Mouse (Mus musculus) heart, adult 10 weeks (tissue): ENCODE data around the gene Dnmt1. TPM values are rescaled to one million over a fixed set of nuclear protein-coding genes. Genes with fewer than 3 reads are reported as not detected.

ENCODE experiments used
- polyA plus RNA-seq: library from polyadenylated mRNA; stranded (reverse); fragments of 350-450 nt; fragmentation: Illumina TruSeq; extraction: RNeasy Lipid Tissue Mini Kit (QIAGEN cat#74804); gene quantifications from one replicate; pipeline ENCODE4 v1.2.3, GENCODE M21; 2014; ENCODE audit warnings: low read depth, low replicate concordance

Gene Dnmt1
- 9.2 TPM for polyA plus RNA-seq

DNA sequence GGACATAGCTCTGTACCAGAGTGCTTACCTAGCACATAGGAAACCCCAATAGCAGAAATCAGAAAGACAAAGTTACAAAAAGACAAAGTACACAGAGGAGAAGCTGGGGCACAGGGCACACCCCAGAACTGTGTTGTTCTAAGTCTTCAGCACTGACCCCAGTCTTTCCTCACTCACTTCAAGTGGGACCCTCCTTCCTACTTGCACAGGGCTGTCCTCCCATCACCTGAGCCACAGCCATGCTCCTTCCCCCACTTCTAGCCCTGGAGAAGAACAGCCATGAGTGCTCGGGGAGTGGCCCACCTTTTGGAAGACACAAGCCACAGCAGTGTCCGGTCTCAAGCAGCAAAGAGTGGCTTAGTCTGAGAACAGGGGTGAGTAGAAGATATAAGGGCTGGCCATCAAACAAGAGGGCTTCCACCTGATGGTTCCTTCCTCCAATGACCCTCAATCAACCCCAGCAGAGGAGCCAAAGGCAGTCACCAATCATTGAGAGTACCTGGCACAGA, at the start of gene Dnmt1:
Gene Dnmt1 (minus strand): TSS at position 459 of the 509 bp plus-strand sequence.

DNA sequence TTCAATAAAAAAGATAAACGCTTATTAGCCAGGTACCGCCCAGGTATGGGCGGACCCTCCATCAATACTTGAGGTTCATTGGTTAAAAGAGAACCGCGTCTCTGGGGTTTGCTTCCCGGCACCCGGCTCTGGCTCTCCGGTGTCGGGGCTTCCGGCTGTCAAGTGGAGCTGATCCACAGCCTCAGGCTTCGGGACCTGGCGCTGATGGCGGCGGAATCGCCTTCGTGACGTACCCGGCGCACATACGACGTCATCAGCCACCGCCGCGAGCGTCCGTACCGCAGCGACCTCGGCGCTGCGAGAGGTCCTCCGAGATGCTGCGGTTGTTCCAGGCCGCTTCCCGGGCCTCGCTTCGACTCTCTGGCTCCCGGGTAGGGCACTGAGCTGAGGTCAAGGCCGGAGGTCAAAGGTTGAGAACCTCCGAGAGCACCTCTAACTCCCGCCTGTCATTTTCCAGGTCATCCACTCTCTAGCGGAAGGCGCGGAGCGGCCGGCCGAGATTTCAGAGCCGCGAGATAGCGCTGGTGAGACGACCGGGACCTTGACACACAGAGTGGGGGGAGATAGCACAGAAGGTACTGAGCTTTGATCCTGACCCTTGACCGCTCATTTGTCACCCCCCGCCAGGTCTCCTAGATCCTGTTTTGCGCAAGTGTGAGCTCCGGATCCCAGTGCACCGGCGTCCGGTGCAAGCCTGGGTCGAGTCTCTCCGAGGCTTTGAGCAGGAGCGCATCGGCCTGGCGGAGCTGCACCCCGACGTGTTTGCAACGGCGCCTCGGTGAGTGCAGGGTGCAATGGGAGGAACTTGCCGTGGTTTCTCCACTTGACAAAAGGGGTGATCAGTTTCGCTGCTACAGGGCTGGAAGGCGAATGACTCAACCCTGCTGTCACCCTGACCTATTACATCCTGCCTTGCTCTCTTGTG, 43.2 kb upstream of the Dnmt1 start, which contains the start of gene Mrpl4:
Gene Mrpl4 (plus strand): TSS at position 112 of the 925 bp plus-strand sequence.

DNA sequence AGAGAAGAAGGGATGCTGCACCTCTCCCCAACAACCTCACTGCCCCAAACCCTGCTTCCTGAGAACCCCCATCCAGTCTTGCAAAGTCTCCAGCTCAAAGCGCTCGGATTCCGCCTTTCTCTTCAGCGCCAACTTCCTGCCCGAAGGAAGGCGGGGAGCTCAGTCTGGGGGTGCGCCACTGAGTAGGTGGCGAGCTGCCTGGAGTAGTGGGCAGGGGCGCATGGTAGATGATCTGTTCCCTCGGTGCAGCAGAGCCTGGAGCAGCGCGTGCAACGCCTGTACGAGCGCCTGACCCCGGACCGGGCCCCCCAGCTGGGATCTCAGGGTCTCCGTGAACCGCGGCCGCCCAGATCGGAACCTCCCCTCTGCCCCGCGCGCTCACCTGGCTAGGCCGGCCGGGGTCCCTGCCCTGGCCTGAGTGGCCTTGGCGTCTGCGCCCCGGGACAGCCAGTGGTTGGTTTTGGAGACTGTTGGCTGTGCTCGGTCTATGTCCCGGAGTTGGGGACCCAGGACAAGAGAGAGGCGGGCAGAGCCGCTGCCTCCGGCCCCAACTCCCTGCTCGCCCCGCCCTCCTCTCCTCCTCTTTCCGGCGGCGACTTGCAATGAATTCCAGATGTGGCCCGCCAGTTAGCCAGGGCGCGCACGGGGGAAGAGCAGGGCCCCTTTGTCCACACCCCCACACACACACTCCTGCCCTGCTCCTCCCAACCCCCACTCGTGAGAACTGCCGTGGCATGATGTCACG, 16.7 kb upstream of the Dnmt1 start, which contains the start of gene S1pr2:
Gene S1pr2 (minus strand): TSS at position 566 of the 745 bp plus-strand sequence.

DNA sequence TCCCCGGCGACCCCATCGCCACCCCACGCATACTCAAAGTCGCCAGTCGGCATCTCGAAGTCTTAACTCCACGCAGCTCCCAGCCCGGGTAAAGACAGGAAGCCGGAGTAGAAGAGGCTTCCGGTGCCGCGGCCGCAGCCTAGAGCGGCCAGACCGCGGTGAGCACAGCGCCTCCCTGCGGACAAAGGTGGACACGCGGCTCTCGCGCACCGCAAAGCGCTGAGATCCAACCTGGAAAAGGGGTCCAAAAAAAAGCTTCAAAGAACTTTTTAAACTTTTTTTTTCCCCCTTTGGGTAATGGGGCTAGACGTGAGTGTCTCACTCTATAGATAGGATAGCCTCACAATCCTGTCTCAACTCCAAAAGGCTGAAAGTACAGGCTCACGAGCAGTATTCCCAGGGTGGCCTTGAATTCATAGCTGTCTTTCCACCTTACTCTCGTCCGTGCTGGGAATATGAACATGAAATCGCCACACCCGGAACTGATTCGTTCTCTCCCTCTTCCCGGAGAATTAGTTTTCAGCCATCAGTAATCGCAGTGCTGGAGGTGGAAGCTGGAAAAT, 61.1 kb downstream of the Dnmt1 start, which contains the start of gene Eif3g:
Gene Eif3g (minus strand): TSS at position 113 of the 563 bp plus-strand sequence.

DNA sequence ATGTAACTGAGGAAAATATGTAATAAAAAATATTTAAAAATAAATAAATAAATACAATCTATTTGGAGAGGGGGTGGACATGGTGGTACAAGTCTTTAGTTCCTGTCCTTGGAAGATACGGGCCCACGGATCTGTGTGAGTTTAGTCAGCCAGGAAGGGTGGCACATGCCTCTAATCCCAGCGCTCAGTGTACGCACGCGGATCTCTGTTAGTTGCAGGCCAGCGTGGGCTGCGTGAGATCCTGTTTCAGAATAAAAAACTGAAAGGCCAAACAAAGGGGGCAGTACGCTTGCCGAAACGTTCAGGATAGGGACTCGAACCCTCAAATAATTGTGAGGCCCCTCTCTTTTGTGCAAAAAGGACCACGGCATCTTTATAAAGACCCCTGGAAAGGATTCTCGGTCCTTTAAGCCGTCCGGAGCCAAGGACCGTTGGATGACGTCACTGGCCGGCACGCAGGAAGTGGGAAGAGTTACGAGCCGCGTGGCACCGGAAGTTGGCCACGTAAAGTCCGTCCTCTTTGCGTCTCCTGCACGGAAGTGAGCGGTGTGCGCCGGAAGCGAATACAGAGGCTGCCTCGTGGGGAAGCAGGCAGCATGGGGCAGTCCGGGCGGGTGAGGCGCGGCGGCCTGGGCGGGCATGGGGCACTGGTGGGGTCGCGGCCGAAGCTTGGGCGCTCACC, 71.8 kb downstream of the Dnmt1 start, which contains the start of gene Ppan:
Gene Ppan (plus strand): TSS at position 472 of the 682 bp plus-strand sequence.

DNA sequence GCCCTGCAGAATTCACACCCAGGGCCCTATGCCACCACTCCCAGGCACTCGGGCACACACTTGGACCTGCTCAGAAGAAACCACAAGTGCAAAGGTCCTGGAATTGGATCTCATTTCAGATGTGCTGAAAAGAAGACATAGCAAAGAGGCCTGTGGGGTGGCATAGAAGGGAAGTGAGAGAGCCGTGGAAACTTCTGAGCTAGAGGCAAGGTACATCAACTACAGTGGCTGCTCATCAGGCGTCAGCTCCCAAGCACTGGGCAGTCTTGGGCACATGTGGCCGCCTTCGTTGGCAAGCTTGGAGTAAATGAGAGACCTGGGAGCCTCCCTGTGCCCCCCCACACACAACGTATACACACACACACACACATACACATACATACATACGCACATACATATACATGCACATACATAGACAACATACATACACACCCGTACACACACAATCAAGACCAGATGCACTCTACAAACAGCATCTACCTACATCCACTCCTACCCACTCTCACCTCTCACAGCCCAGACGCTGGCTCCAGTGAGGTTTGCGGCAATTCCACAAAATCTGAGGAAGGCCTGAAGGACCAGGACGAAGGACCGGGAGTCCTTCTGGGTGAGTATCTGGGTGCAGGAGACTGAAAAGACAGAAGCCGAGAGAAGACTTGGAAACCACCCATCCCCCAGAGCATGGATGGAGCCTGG, 80.4 kb downstream of the Dnmt1 start, which contains the start of gene Angptl6:
Gene Angptl6 (minus strand): TSS at position 631 of the 696 bp plus-strand sequence.

DNA sequence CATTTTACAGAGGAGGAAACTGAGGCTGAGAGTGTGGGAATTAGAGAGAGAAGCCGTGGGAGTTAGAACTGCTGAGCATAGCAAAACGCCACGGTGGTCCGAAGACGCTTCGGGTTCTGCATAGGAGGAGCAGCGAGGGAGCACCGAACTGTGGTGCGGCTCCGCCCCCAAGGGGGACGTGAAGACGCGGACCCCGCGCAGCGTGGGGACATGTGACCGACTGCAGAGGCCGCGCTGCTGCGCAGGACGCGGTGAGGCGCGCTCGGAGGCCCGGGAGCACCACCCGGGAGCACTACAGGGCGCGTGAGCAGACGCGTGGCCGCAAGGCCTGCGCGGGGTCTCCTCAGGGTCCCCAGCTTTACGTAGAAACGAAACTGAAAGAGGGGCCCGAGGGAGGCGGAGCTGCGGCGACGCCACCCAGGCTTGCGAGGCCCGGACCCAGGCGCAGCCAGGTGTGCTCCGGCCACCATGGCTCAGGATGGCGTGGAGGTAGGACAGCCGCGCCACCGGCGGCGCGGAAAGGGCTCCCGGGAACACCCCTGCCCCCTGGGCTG, 91.2 kb downstream of the Dnmt1 start, which contains the start of gene A230050P20Rik:
Gene A230050P20Rik (plus strand): TSS at position 195 of the 554 bp plus-strand sequence.

Other genes with a start within 250 kb of the Dnmt1 start
- not detected for gene Olfm2, start 213.5 kb downstream of the Dnmt1 start, polyA plus RNA-seq
- gene Col5a3, start 144.8 kb downstream of the Dnmt1 start, polyA plus RNA-seq, result 14.5 TPM
- not detected for gene Rdh8, start 141.4 kb downstream of the Dnmt1 start, polyA plus RNA-seq
- gene A230050P20Rik, start 91.2 kb downstream of the Dnmt1 start, polyA plus RNA-seq, result 11.0 TPM
- gene Angptl6, start 80.2 kb downstream of the Dnmt1 start, polyA plus RNA-seq, result 3.9 TPM
- 11.1 TPM for gene Ppan, start 71.7 kb downstream of the Dnmt1 start, polyA plus RNA-seq
- 113 TPM for gene Eif3g, start 61.3 kb downstream of the Dnmt1 start, polyA plus RNA-seq
- gene S1pr2, start 16.9 kb upstream of the Dnmt1 start, polyA plus RNA-seq, result 2.7 TPM
- gene Mrpl4, start 42.9 kb upstream of the Dnmt1 start, polyA plus RNA-seq, result 123 TPM
- gene Icam1, start 56.1 kb upstream of the Dnmt1 start, polyA plus RNA-seq, result 12.4 TPM
- 1.3 TPM for gene Icam4, start 69.5 kb upstream of the Dnmt1 start, polyA plus RNA-seq
- gene Icam5, start 72.2 kb upstream of the Dnmt1 start, polyA plus RNA-seq, result not detected
- not detected for gene Zglp1, start 107.2 kb upstream of the Dnmt1 start, polyA plus RNA-seq
- gene Gm49373, start 113.2 kb upstream of the Dnmt1 start, polyA plus RNA-seq, result 0.42 TPM
- gene Fdx1l, start 113.7 kb upstream of the Dnmt1 start, polyA plus RNA-seq, result 47.3 TPM
- gene Gm38431, start 132.1 kb upstream of the Dnmt1 start, polyA plus RNA-seq, result 0.97 TPM
- gene Raver1, start 132.1 kb upstream of the Dnmt1 start, polyA plus RNA-seq, result 23.3 TPM
- 11.4 TPM for gene Tyk2, start 171.4 kb upstream of the Dnmt1 start, polyA plus RNA-seq
- gene Cdc37, start 190.1 kb upstream of the Dnmt1 start, polyA plus RNA-seq, result 166 TPM
- 46.1 TPM for gene Pde4a, start 205.8 kb upstream of the Dnmt1 start, polyA plus RNA-seq